Mouse (Mus musculus) retina, postnatal 7 days (tissue): Measurements from ENCODE around the gene Gm7173.
A peak's percentile ranks its signal among the peaks of the same experiment; 100 is the strongest.

Source experiments
- DNase-seq: peaks from one replicate; pipeline ENCODE4 v3.0.0-alpha.2; 2012; ENCODE audit warnings: low read depth, low spot score

Gene Gm7173

DNA sequence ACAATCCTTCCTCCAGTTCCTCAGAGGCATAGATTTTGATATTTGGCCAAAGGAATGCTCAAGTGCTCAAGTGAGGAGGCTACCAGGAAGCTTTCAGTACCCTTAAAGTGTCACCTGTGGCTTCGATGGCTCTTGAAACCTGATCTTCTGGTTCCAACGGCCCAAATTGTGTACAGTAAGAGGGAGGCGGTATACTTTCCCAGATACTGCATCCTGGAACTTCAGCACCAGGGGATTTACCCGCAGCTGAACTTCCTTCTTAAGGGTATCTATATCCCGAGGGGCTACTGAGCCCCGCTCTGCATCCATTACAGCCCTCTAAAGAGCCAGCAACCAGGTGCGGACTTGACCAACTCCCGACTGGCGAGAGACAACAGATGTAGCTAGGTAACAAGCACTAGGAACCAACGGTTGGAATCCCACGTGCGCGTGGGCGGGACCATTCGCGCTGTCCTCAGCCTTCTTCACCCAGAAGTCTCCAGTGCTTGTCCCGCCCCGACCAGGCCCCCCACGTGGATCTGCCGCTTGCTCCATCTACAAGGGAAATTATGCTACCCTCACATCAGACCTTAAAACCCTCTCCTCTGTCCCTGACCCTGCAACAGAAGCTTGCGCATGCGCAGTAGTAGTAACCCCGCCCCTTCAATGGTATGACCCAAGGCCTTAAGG, at the start of gene Gm7173:
TSS of gene Gm7173 (minus strand) at position 309 of the 669 bp plus-strand sequence.
- DNase-seq: peak; percentile 14

DNA sequence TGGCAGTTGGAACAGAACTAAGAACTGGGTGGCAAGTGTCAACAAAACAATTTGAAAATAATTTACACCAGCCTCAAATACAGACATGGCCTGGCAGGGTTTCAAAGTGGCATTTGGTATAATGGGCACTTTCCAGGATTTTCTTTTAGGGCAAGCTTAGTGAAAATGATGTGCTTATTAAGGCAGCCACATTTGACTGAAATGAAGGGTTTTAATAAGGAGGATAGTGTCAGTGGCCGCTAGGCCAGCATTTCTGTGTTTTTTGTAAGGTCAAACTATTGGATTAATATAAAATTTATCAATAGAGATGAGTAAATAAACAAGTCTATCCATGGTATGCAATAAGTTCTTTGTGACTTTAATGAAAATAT, 546 bp upstream of the Gm7173 start:
- DNase-seq: no peak

DNA sequence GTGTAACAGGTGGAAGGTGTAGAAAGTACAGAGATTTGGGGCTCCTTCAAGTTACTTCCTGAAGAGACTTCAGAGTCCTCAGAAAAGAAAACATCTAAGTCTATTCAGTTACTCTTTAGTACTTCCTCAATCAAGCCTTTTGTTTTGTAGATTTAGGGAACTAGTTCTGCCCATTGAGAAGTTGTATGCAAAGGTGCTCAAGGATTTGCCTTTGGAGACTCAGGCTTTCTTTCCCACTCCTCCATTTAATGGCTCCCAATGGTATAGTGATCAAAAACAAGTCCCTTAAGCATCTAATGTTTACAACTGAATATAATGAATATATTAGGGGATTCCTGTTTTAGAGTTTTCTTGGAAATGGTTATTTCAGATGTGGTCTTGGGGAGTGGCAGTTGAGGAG, 200.3 kb downstream of the Gm7173 start:
- no peak for DNase-seq
